Mouse (Mus musculus) bone marrow macrophage, adult 2 months (primary cell): Measurements from ENCODE around the gene Fabp7. TPM values are rescaled to one million over a fixed set of nuclear protein-coding genes. Genes with fewer than 3 reads are reported as not detected.

ENCODE experiments used
- H3K27ac ChIP-seq: 2 replicates; pipeline ENCODE4 v1.5.1; 2012; ENCODE audit warnings: low read depth, low read length; ENCODE audit not compliant: insufficient read depth
- H3K4me1 ChIP-seq: 2 replicates; pipeline ENCODE4 v1.6.1; 2012; ENCODE audit warnings: low read length; ENCODE audit not compliant: control insufficient read depth, insufficient read depth
- H3K4me3 ChIP-seq: 2 replicates; pipeline ENCODE4 v1.5.1; 2012; ENCODE audit warnings: mild to moderate bottlenecking, low read length, moderate library complexity; ENCODE audit not compliant: insufficient read depth
- CTCF ChIP-seq: IDR thresholded peaks from 2 replicates; pipeline ENCODE4 v1.5.1; 2012; ENCODE audit warnings: low read depth, mild to moderate bottlenecking, low read length, moderate library complexity
- POLR2A ChIP-seq: IDR thresholded peaks from 2 replicates; pipeline ENCODE4 v1.6.1; 2012; ENCODE audit warnings: mild to moderate bottlenecking, low read depth, low read length, borderline replicate concordance
- polyA plus RNA-seq: library from polyadenylated mRNA; stranded (reverse); fragments of >200 nt; gene quantifications from 2 replicates; pipeline ENCODE4 v1.2.4, GENCODE M21; 2012; ENCODE audit not compliant: missing spikeins, insufficient read depth, insufficient read length

Gene Fabp7
- polyA plus RNA-seq, 1 experiment, result 1.6 TPM

- H3K27ac ChIP-seq, result no peak overlapping the region
- peak overlapping the region; percentile 80 for H3K4me3 ChIP-seq
- peaks cover 20% of the 10 kb centered on the region for H3K4me1 ChIP-seq
- no peak for TF ChIP-seq POLR2A
- no peak for TF ChIP-seq CTCF
These were observed 11.4 kb downstream of the Fabp7 start for GRCm38 (mm10) chr10:57796057-57796456.

- H3K4me3 ChIP-seq, result no peak overlapping the region
- H3K4me1 ChIP-seq, result peaks cover 10% of the 10 kb centered on the region
- no peak overlapping the region for H3K27ac ChIP-seq
- TF ChIP-seq CTCF (no peak), POLR2A (no peak)
These were observed 14.8 kb downstream of the Fabp7 start for GRCm38 (mm10) chr10:57799486-57799885.

GRCm38 (mm10) chr10:57807754-57808153, 23.1 kb downstream of the Fabp7 start:
- TF ChIP-seq POLR2A, result no peak
- TF ChIP-seq CTCF, result no peak
- no peaks in the 10 kb centered on the region for H3K4me1 ChIP-seq
- no peak overlapping the region for H3K4me3 ChIP-seq
- H3K27ac ChIP-seq, result no peak overlapping the region

- no peaks in the 10 kb centered on the region for H3K4me1 ChIP-seq
- no peak overlapping the region for H3K4me3 ChIP-seq
These were observed 27.6 kb downstream of the Fabp7 start for GRCm38 (mm10) chr10:57812161-57812856.

GRCm38 (mm10) chr10:57814295-57814694, 29.6 kb downstream of the Fabp7 start:
- H3K4me1 ChIP-seq, result no peaks in the 10 kb centered on the region
- TF ChIP-seq POLR2A, result no peak
- TF ChIP-seq CTCF, result no peak
- H3K4me3 ChIP-seq, result no peak overlapping the region
- no peak overlapping the region for H3K27ac ChIP-seq

More at GRCm38 (mm10) chr10:57812161-57812856, 27.6 kb downstream of the Fabp7 start:
- TF ChIP-seq POLR2A (no peak), CTCF (no peak)
- no peak overlapping the region for H3K27ac ChIP-seq

GRCm38 (mm10) chr10:57815869-57816268, 31.2 kb downstream of the Fabp7 start:
- TF ChIP-seq CTCF, result no peak
- no peak for TF ChIP-seq POLR2A
- Histone ChIP-seq H3K4me1 (no peaks in the 10 kb centered on the region), H3K27ac (no peak overlapping the region), H3K4me3 (no peak overlapping the region)

- Histone ChIP-seq H3K4me1 (no peaks in the 10 kb centered on the region), H3K27ac (no peak overlapping the region), H3K4me3 (no peak overlapping the region)
- TF ChIP-seq POLR2A (no peak), CTCF (no peak)
These were observed 34.5 kb downstream of the Fabp7 start for GRCm38 (mm10) chr10:57819209-57819608.

GRCm38 (mm10) chr10:57822473-57822872, 37.8 kb downstream of the Fabp7 start:
- H3K27ac ChIP-seq, result no peak overlapping the region
- H3K4me1 ChIP-seq, result no peaks in the 10 kb centered on the region
- TF ChIP-seq POLR2A (no peak), CTCF (no peak)
- no peak overlapping the region for H3K4me3 ChIP-seq

GRCm38 (mm10) chr10:57828649-57829048, 44.0 kb downstream of the Fabp7 start:
- Histone ChIP-seq H3K4me3 (no peak overlapping the region), H3K4me1 (no peaks in the 10 kb centered on the region), H3K27ac (no peak overlapping the region)
- TF ChIP-seq POLR2A (no peak), CTCF (no peak)

- Histone ChIP-seq H3K4me3 (no peak overlapping the region), H3K4me1 (no peaks in the 10 kb centered on the region), H3K27ac (no peak overlapping the region)
- TF ChIP-seq POLR2A (no peak), CTCF (no peak)
These were observed 44.9 kb downstream of the Fabp7 start for GRCm38 (mm10) chr10:57829621-57830020.
